Mouse (Mus musculus) lung, postnatal 0 days (tissue): ENCODE data around the gene Trnt1.

Experiments
- CTCF ChIP-seq: IDR thresholded peaks from 2 replicates; pipeline ENCODE4 v1.5.1; 2016; ENCODE audit warnings: antibody characterized with exemption, mild to moderate bottlenecking
- EP300 ChIP-seq: IDR thresholded peaks from 2 replicates; pipeline ENCODE4 v1.6.1; 2016; ENCODE audit warnings: antibody characterized with exemption, mild to moderate bottlenecking, control low read depth

- TF ChIP-seq CTCF = no peak
- no peak for TF ChIP-seq EP300
Measured at GRCm38 (mm10) chr6:106738229-106738628, 30.7 kb upstream of the Trnt1 start.
